Mouse (Mus musculus): ENCODE data around the gene Sat2.

The Sat2 gene

DNA sequence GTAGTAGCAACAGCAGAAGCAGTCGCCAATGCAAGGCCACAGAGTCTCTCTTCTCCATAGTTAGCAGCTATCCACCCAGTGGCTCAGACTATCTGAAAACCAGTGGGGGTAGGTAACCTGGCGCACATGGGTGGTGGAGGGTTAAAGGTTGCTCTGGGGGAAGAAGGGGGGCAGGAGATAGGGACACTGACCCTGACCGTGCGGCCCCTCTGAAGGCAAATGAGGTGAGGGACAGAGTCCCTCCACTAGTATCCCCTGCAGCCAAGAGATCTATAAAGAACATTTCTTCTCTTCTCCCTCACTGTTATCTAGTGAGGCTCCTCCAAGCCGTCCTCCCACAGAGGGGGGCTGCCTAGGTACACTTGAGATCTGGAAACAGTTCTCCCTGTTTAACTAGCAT, 4.0 kb upstream of the Sat2 start, which contains the start of gene Shbg:
Shbg (minus strand) TSS at position 101 of the 400 bp plus-strand sequence.
- in situ Hi-C loops (cut with MboI; ENCODE audit: low pct_unique_long_range_greater_than_20kb in 1 of 2, low sequenced_read_pairs in 2 of 2, unreplicated experiment in 1 of 2), result loop anchor here in 1 of 2 experiments (10.0 to 25.0 kb wide), 2 partner anchors 73 to 206 kb away; partner anchors contain the start of genes Dnah2 and Kdm6b

DNA sequence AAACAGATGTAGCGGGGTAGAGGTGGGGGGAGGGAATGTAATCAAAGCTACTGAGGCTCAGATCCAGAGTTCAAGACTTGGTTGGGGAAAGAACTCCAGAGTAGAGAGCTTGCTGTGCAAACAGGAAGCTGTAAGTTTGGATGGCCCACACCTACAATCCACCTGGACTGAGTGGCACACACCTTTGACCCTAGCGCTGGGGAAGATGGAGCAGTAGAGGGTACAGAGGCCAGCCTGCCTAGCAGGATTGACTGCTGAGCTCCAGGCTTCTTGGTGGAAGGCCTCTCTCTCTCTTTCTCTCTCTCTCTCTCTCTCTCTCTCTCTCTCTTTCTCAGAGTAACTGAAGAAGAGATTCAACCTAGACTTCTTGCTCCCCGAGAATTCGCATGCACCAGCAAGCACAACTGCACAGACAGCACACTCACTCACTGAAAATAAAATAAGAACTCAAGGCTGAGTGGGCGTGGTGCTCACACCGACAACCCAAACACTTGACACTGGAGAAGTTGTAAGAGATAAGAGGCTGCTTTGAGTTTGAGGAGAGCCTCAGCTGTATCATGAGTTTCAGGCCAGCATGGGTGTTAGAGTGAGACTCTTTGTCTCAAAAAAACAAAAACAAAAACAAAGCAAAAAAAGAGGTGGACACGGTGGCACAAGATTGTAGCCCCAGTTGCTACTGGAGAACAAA, 1.3 kb upstream of the Sat2 start:
- in situ Hi-C loops (cut with MboI; ENCODE audit: low pct_unique_long_range_greater_than_20kb in 1 of 2, low sequenced_read_pairs in 2 of 2, unreplicated experiment in 1 of 2), result loop anchor here in 1 of 2 experiments (25.0 kb wide), 1 partner anchor 208 kb away; the partner anchor contains the start of gene Kdm6b

DNA sequence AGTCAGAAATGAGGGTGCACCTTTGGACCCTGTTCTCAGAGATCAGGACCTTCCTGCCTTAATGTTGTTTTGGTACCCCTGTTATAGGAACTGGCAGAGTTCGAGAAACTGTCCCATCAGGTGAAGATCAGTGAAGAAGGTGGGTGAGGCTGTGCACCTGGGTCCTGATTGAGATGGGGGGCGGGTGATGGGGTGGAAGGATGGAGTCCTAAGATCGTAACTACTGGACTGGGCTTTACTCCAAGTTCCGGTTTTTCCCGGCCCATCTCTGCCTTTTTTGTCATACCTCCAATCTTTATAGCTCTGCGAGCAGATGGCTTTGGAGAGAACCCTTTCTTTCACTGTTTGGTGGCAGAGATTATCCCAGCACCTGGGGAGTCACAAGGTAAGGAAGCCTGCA, 582 bp downstream of the Sat2 start:
- in situ Hi-C loops (cut with MboI; ENCODE audit: low pct_unique_long_range_greater_than_20kb in 1 of 2, low sequenced_read_pairs in 2 of 2, unreplicated experiment in 1 of 2), result loop anchor here in 1 of 2 experiments (25.0 kb wide), 1 partner anchor 210 kb away; the partner anchor contains the start of gene Kdm6b

DNA sequence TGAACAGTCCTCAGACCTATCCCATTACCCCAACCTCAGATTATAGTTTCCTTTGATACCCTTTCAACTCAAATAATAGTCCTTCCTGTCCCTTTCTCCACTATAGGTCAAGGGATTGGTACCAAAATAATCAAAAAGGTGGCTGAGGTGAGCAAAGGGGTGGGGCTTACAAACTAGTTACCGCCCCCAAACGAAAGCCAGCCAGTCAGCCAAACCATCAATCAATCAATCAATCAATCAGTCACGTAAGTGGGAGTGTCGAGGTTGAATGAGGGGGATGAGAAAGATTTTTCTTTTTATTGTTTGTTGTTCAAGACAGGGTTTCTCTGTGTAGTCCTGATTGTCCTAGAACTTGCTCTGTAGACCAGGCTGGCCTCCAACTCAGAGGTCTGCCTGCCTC, 1.2 kb downstream of the Sat2 start:
- in situ Hi-C loops (cut with MboI; ENCODE audit: low pct_unique_long_range_greater_than_20kb in 1 of 2, low sequenced_read_pairs in 2 of 2, unreplicated experiment in 1 of 2), result loop anchor here in 1 of 2 experiments (25.0 kb wide), 1 partner anchor 211 kb away; the partner anchor contains the start of gene Kdm6b

DNA sequence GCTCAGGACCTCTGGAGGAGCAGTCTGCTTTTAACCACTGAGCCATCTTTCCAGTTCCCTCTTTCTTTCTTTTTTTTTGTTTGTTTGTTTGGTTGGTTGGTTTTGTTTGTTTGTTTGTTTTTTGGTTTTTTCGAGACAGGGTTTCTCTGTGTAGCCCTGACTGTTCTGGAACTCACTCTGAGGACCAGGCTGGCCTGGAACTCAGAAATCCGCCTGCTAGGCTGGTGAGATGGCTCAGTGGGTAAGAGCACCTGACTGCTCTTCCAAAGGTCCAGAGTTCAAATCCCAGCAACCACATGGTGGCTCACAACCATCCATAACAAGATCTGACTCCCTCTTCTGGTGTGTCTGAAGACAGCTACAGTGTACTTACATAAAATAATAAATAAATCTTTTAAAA, 2.5 kb downstream of the Sat2 start:
- in situ Hi-C loops (cut with MboI; ENCODE audit: low pct_unique_long_range_greater_than_20kb in 1 of 2, low sequenced_read_pairs in 2 of 2, unreplicated experiment in 1 of 2), result loop anchor here in 1 of 2 experiments (25.0 kb wide), 1 partner anchor 212 kb away; the partner anchor contains the start of gene Kdm6b

DNA sequence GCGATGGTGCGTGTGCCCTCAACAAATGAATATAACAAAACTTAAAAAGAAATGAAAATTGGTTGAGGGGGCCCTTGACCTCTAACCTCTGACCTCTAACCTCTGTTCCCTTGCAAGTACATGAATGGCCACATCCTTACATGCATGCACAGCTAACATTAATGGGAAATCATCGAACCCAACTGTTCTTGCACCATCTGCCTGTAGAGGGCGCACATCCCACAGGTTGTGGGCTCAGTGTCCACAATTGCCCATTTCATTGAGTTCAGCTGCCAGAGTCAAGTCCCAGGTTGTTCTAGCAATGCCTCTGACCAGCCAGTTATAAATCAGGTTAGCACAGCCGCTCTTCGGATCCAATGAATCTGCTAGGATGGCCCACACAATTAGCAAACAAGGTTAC, 6.5 kb downstream of the Sat2 start:
- in situ Hi-C loops (cut with MboI; ENCODE audit: low pct_unique_long_range_greater_than_20kb in 1 of 2, low sequenced_read_pairs in 2 of 2, unreplicated experiment in 1 of 2), result loop anchor here (5.0 to 25.0 kb wide), 2 partner anchors 101 to 259 kb away; partner anchors contain the start of genes Acap1 (in 1 of the 2), Kctd11 (in 1 of the 2) and Tmem95 (in 1 of the 2)

DNA sequence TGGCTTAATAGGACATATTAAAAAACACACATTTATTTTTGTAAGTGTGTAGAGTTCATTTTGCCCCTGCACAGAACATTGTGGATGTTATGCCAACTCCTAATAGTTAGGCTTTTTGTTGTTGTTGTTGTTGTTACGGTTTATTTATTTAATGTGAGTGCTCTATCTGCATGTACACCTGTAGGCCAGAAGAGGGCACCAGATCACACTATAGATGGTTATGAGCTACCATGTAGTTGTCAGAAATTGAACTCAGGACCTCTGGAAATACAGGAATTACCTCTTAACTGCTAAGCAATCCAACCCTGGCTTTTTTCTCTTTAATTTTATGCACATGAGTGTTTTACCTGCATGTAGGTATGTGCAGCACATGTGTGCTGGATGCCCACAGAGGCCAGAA, 8.0 kb downstream of the Sat2 start:
- in situ Hi-C loops (cut with MboI; ENCODE audit: low pct_unique_long_range_greater_than_20kb in 1 of 2, low sequenced_read_pairs in 2 of 2, unreplicated experiment in 1 of 2), result loop anchor here (5.0 to 25.0 kb wide), 3 partner anchors 85 to 257 kb away; partner anchors contain the start of genes Acap1 (in 1 of the 2), Kctd11 (in 1 of the 2) and Tmem95 (in 1 of the 2)

DNA sequence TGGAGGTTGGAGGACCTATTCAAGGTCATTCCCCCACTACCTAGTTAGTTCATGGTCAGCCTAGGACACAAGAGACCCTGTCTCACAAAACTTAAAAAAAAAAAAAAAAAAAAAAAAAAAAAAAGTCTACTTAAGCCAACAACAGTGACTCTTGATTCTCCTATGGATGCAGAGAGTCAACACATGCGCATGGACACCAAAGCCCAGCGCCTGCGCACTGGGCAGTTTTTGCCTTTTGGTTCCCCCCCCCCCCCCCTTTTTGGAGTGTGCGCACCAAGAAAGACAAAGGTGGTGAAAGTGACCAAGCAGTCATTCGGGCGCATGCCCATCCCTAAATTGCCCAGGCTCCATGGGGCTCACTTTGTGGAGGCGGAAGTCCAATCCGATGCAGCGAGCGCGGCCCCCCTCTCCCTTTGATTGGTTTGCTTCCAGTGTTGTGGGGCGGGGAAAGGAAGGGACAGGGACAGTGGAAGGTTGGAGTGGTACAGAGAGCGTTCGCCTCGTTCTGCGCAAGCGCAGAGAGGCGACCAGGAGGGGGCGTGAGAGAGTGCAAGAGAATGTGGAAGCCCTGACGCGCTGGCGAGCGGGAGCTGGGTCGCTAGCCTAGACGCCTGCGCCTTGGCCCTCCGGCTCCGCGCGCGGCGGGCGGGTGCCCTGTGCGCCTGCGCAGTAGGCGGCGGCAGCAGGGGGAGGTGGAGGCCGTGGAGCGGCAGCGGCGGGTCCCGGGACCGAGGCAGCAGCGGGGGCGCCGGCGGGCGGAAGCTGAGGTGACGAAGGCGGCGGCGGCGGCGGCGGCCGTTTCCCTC, 10.7 kb downstream of the Sat2 start, which contains the start of gene Fxr2:
Fxr2 (plus strand) TSS at position 707 of the 806 bp plus-strand sequence.
- in situ Hi-C loops (cut with MboI; ENCODE audit: low pct_unique_long_range_greater_than_20kb in 1 of 2, low sequenced_read_pairs in 2 of 2, unreplicated experiment in 1 of 2), result loop anchor here (10.0 to 25.0 kb wide), 2 partner anchors 82 to 255 kb away; partner anchors contain the start of genes Acap1 (in 1 of the 2), Kctd11 (in 1 of the 2) and Tmem95 (in 1 of the 2)

DNA sequence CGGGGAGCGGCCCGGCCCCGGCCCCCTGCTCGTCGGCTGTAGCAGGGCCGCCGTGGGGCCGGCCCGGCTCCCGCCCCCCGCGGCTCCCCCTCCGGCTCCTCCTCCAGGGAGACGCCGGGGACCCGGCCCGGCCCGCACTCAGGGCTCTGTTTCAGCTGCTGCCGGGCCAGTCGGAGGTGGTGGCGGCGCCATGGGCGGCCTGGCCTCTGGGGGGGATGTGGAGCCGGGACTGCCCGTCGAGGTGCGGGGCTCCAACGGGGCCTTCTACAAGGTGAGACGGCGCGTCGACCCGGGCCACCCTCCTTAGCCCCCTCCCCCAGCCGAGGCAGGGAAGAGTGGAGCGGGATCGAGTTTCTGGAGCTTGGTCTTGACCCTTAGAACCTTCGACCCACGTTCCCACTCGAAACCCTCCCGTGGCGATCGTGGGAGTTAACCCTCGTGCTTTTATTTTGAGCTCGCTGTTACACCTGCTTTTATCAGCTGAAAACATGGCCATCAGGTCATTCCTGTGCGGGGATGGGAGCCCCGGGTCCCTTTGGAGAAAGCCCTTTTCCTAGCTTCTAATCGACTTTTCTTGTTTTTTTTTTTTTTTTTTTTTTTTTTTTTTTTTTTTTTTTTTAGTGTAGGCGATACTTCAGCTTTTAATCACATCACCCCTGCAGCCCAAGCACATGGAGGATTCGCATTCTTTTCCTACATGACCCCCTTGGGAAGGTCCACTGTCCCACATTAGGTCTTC, 11.5 kb downstream of the Sat2 start:
- in situ Hi-C loops (cut with MboI; ENCODE audit: low pct_unique_long_range_greater_than_20kb in 1 of 2, low sequenced_read_pairs in 2 of 2, unreplicated experiment in 1 of 2), result loop anchor here (10.0 to 25.0 kb wide), 2 partner anchors 82 to 254 kb away; partner anchors contain the start of genes Acap1 (in 1 of the 2), Kctd11 (in 1 of the 2) and Tmem95 (in 1 of the 2)

DNA sequence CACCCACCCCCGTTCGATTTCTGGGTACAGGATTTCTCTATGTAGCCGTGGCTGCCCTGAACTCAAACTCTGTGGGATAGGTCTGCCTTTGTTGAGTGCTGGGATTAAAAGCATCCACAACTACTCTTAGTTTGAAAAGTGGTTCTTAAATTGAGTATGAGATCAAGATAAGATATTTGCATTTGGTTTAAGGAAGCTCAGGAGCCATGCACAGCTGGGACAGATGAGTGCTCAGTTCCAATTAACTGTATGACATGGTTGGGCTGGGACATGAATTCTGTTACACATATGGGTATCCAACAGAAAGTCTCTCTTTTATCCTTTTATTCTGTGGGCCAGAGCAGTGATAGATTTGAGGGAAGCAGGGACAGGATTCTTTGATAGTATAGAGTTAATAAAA, 13.6 kb downstream of the Sat2 start:
- in situ Hi-C loops (cut with MboI; ENCODE audit: low pct_unique_long_range_greater_than_20kb in 1 of 2, low sequenced_read_pairs in 2 of 2, unreplicated experiment in 1 of 2), result loop anchor here (10.0 to 25.0 kb wide), 2 partner anchors 79 to 252 kb away; partner anchors contain the start of genes Acap1 (in 1 of the 2), Kctd11 (in 1 of the 2) and Tmem95 (in 1 of the 2)

DNA sequence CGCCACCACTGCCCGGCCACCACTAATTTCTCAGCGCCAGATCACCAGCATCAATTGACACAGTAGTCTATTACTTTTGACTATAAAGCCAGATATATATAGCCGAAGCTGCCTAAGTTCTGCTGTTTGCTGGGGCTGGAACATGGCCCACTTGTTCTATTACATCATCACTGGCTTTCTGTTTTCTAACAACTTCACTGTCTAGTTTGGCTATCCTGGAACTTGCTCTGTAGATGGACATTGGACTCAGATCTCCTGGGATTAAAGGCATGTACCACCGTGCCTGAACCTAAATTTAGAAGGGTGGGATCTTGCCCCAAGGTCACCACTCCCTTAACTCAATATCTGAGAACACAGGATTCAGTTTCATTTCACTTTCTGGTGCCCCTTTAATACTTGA, 24.0 kb downstream of the Sat2 start:
- in situ Hi-C loops (cut with MboI; ENCODE audit: low pct_unique_long_range_greater_than_20kb in 1 of 2, low sequenced_read_pairs in 2 of 2, unreplicated experiment in 1 of 2), result loop anchor here in 1 of 2 experiments (25.0 kb wide), 1 partner anchor 241 kb away; the partner anchor contains the start of genes Acap1, Kctd11 and Tmem95

DNA sequence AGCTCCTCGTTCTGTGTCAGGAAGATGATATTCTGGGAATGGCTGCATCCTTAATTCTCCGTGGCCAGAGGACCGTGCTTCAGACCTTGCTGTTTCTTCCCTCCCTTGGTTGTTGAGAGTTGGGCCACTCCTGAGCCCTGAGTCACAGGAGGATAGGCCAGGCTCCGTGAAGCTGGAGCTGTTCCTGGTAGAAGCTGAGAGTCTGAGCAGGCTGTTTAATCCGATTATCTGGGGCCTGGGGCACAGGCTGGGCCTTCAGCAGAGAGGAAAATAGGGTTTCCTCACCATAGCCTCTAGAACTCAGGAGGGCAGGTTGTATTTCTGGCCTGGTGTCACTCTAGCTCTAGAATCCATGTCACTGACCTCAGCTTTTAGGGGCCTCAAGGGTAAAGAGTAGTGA, 31.6 kb downstream of the Sat2 start:
- in situ Hi-C loops (cut with MboI; ENCODE audit: low pct_unique_long_range_greater_than_20kb in 1 of 2, low sequenced_read_pairs in 2 of 2, unreplicated experiment in 1 of 2), result no loop called here

DNA sequence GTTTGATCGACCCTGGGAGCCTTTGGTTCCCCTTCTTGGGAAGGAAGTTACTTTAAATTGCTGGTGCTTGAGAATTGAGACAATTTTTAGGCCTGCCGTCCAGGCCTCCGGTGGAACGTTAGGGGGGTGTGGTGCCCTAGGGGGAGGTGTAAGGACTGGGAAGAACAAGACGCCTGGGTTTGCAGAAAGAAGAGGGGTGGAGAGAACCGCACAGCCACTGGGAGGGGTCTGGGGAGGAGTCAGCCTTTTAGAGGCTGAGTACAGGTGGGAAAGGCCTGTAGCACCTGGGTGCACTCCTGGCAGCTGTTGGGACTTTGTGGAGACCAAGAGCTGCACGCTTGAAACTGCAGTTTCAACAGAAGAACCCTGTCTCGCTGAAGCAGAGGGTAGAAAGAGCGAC, 32.9 kb downstream of the Sat2 start:
- in situ Hi-C loops (cut with MboI; ENCODE audit: low pct_unique_long_range_greater_than_20kb in 1 of 2, low sequenced_read_pairs in 2 of 2, unreplicated experiment in 1 of 2), result no loop called here

DNA sequence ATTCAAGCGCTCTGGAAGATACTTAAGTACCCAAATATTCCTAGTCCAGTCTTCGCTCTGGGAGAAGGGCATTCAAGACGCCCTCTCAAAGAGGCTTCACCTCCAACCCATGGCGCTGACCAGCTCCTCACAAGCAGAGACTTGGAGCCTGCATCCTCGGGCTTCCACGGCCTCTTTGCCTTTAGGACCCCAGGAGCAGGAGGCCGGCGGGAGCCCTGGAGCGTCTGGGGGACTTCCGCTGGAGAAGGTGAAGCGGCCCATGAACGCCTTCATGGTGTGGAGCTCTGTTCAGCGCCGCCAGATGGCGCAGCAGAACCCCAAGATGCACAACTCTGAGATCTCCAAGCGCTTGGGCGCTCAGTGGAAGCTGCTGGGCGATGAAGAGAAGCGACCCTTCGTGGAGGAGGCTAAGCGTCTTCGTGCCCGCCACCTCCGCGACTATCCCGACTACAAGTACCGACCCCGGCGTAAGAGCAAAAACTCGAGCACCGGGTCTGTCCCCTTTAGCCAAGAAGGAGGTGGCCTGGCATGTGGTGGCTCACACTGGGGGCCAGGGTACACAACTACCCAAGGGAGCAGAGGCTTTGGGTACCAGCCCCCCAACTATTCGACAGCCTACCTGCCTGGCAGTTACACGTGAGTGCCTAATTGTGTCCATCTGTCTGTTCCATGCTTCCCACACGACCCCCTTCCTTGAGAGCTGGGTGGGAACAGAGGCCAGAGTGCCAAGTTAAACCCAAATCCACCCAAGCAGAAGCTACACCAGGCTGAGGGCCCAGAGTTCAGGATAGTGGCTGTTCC, 33.6 kb downstream of the Sat2 start, which contains the start of gene Sox15:
Sox15 (plus strand) TSS at position 51 of the 801 bp plus-strand sequence.
- in situ Hi-C loops (cut with MboI; ENCODE audit: low pct_unique_long_range_greater_than_20kb in 1 of 2, low sequenced_read_pairs in 2 of 2, unreplicated experiment in 1 of 2), result no loop called here

DNA sequence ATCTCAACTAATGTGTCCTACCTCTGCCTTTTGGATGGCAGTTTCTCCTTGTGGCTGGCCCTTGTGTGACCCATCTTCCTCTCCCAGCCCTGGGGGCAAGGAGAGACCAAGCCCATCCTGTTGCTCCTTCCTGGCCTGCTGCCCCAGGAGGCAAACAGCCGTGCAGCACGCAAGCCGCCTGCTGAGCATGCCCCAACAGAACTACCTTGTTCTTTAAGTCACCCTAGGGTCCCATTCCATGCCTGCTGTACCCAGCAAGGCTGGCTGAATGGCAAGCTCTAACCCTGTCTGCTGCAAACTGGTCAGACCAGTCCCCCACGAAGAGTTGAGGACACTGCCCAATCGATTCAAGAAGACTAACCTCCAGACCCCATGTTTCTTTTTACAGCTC, 34.2 kb downstream of the Sat2 start:
- in situ Hi-C loops (cut with MboI; ENCODE audit: low pct_unique_long_range_greater_than_20kb in 1 of 2, low sequenced_read_pairs in 2 of 2, unreplicated experiment in 1 of 2), result no loop called here

DNA sequence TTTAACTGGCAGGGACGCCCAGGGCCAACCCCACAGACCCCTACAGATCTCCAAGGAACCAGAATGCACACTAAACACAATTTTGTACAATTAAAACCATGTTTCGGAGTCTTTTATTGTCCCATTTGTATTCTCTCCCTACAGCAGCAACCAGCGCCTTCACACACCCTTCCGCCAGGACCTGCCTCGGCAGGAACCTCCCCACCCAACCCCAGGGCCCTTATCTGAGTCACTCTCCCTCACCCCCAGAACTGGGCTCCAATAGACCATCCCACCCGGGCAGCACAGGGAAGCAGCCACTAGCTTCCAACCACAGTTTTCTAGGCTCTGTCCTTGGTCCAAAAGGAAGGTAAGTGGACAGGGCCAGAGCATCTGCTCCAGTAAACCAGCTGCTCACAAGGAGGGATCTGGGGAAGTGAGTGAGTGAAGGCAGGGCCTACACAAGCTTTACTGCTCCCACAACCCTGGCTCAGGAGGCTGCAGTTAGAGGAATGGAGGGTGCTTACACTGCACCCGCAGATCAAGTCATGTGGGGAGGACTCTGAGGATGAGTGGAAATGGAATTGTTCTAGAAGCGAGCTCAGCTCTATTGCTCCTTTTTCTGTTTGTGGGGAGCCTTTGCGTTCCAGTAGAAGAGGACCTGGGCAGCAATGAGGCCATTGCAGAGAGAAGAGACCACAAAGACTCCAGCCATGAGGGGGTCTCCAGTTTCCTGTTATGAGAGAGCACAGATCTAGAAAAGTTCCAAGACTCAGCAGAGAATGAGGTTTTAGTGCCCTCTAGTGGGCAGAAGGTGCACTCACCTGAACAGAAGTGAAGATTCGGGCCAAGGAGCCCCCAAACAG, 35.0 kb downstream of the Sat2 start:
- in situ Hi-C loops (cut with MboI; ENCODE audit: low pct_unique_long_range_greater_than_20kb in 1 of 2, low sequenced_read_pairs in 2 of 2, unreplicated experiment in 1 of 2), result no loop called here
